Mouse (Mus musculus) kidney, postnatal 0 days (tissue): ENCODE measurements around the gene Mok. TPM values are rescaled to one million over a fixed set of nuclear protein-coding genes. Genes with fewer than 3 reads are reported as not detected.

Experiments
- ATAC-seq: fragments of 200-750 bp; cut with Nextera tagmentation; replicated peaks from 2 replicates; pipeline ENCODE4 v1.8.0; 2017; ENCODE audit warnings: low read depth, moderate number of reproducible peaks, moderate TSS enrichment, moderate library complexity; ENCODE audit not compliant: low FRiP score
- DNase-seq: peaks from one replicate; pipeline ENCODE4 v3.0.0-alpha.2; 2016; ENCODE audit warnings: low spot score
- H3K27ac ChIP-seq: fragments of 300-500 bp; sonication (generic); 2 replicates; pipeline ENCODE4 v1.5.1; 2014; ENCODE audit warnings: mild to moderate bottlenecking
- H3K27me3 ChIP-seq: fragments of 300-500 bp; sonication (generic); 2 replicates; pipeline ENCODE4 v1.6.1; 2014; ENCODE audit warnings: low read length, mixed read lengths; ENCODE audit not compliant: insufficient read depth
- H3K36me3 ChIP-seq: fragments of 300-500 bp; sonication (generic); 2 replicates; pipeline ENCODE4 v1.6.1; 2014; ENCODE audit warnings: low read length, mixed read lengths; ENCODE audit not compliant: insufficient read depth
- H3K4me1 ChIP-seq: fragments of 300-500 bp; sonication (generic); replicated peaks from 2 replicates; pipeline ENCODE4 v1.6.1; 2014; ENCODE audit warnings: antibody characterized with exemption, low read length, mixed read lengths; ENCODE audit not compliant: insufficient read depth
- H3K4me2 ChIP-seq: fragments of 300-500 bp; sonication (generic); 2 replicates; pipeline ENCODE4 v1.6.1; 2014; ENCODE audit warnings: mild to moderate bottlenecking, low read length, moderate library complexity, mixed read lengths
- H3K4me3 ChIP-seq: fragments of 300-500 bp; sonication (generic); replicated peaks from 2 replicates; pipeline ENCODE4 v1.5.1; 2014; ENCODE audit warnings: low read depth, low read length
- H3K9ac ChIP-seq: fragments of 300-500 bp; sonication (generic); 2 replicates; pipeline ENCODE4 v1.6.1; 2014; ENCODE audit warnings: low read depth, low read length
- H3K9me3 ChIP-seq: fragments of 300-500 bp; sonication (generic); replicated peaks from 2 replicates; pipeline ENCODE4 v1.6.1; 2016; ENCODE audit warnings: low read length, inconsistent platforms, mixed read lengths
- CTCF ChIP-seq: IDR thresholded peaks from 2 replicates; pipeline ENCODE4 v1.5.1; 2016; ENCODE audit warnings: antibody characterized with exemption, low read depth, mild to moderate bottlenecking, moderate library complexity
- WGBS: fragments of 180-500 bp; shearing (Covaris S2); extraction: QIAGEN DNeasy Blood & Tissue Kit; methylation state at CpG from one replicate; pipeline ENCODE4 v1.1.7; 2014; 5-methylcytosine and 5-hydroxymethylcytosine counted together
- polyA plus RNA-seq: library from polyadenylated mRNA; unstranded; fragments of >200 nt; fragmentation: Nextera tagmentation; extraction: Ambion mirVana; gene quantifications from 2 replicates; pipeline ENCODE4 v1.2.1, GENCODE M21; 2015

Mok gene
- polyA plus RNA-seq, 1 experiment from 2014 or later: 9.6 TPM

- Histone ChIP-seq H3K4me3 (peak overlapping the region; percentile 89), H3K27ac (peak overlapping the region; percentile 89), H3K36me3 (peaks cover 7% of the 10 kb centered on the region), H3K4me2 (peak overlapping the region; percentile 76), H3K4me1 (peaks cover 12% of the 10 kb centered on the region; the same call in 1 of the 2 replicates), H3K27me3 (no peaks in the 10 kb centered on the region), H3K9me3 (no peaks in the 10 kb centered on the region), H3K9ac (peak overlapping the region; percentile 93)
- ATAC-seq (no peak), DNase-seq (no peak)
- no peak for TF ChIP-seq CTCF
- WGBS: 11% methylated on average over 9 of the region's 9 CpGs
Observed at GRCm38 (mm10) chr12:110850929-110851256, 10.2 kb upstream of the Mok start.

GRCm38 (mm10) chr12:110850010-110850928 is 9.5 kb upstream of the Mok start, which contains the start of gene Zfp839:
Gene Zfp839 (plus strand): TSS chr12:110850253.
- Histone ChIP-seq H3K27ac (peak within 1 kb of the TSS; percentile 89), H3K4me2 (peak within 1 kb of the TSS; percentile 76), H3K27me3 (no peaks in the 10 kb centered on the region), H3K4me3 (peak within 1 kb of the TSS; percentile 89), H3K4me1 (peaks cover 13% of the 10 kb centered on the region; the same call in 1 of the 2 replicates), H3K9me3 (no peaks in the 10 kb centered on the region), H3K36me3 (peaks cover 2% of the 10 kb centered on the region; the same call in 1 of the 2 replicates), H3K9ac (peak within 1 kb of the TSS; percentile 93)
- ATAC-seq (peak; percentile 76), DNase-seq (peak; percentile 86)
- no peak; the same call in 1 of the 2 replicates for TF ChIP-seq CTCF
- WGBS: under 1% methylated on average over 78 of the region's 89 CpGs

- ATAC-seq: no peak
- TF ChIP-seq CTCF: no peak
- H3K9ac ChIP-seq: peak overlapping the region; percentile 60; the same call in 1 of the 2 replicates
Observed at GRCm38 (mm10) chr12:110846191-110846765, 5.5 kb upstream of the Mok start.

GRCm38 (mm10) chr12:110845131-110845880 is 4.6 kb upstream of the Mok start:
- H3K9ac ChIP-seq: peak overlapping the region; percentile 60
- H3K4me1 ChIP-seq: peaks cover 8% of the 10 kb centered on the region
- no peaks in the 10 kb centered on the region for H3K27me3 ChIP-seq
- ATAC-seq (peak; percentile 90), DNase-seq (peak; percentile 97)
- H3K27ac ChIP-seq: peak overlapping the region; percentile 84
- peak overlapping the region; percentile 72 for H3K4me2 ChIP-seq
- H3K4me3 ChIP-seq: peak overlapping the region; percentile 49
- under 1% methylated on average over 36 of the region's 36 CpGs for WGBS
- H3K9me3 ChIP-seq: no peaks in the 10 kb centered on the region
- no peak for TF ChIP-seq CTCF
- no peaks in the 10 kb centered on the region for H3K36me3 ChIP-seq

More at GRCm38 (mm10) chr12:110846191-110846765, 5.5 kb upstream of the Mok start:
- peak overlapping the region; percentile 49 for H3K4me3 ChIP-seq
- DNase-seq: no peak
- H3K4me2 ChIP-seq: peak overlapping the region; percentile 72
- H3K27ac ChIP-seq: peak overlapping the region; percentile 84; the same call in 1 of the 2 replicates
- H3K36me3 ChIP-seq: no peaks in the 10 kb centered on the region
- peaks cover 16% of the 10 kb centered on the region for H3K4me1 ChIP-seq
- WGBS: 65% methylated on average over 6 of the region's 6 CpGs
- no peaks in the 10 kb centered on the region for H3K9me3 ChIP-seq
- no peaks in the 10 kb centered on the region for H3K27me3 ChIP-seq

GRCm38 (mm10) chr12:110844227-110845130 is 3.7 kb upstream of the Mok start:
- Histone ChIP-seq H3K9me3 (no peaks in the 10 kb centered on the region), H3K4me1 (peaks cover 8% of the 10 kb centered on the region), H3K27me3 (no peaks in the 10 kb centered on the region), H3K4me3 (peak overlapping the region; percentile 49), H3K9ac (peak overlapping the region; percentile 50), H3K27ac (peak overlapping the region; percentile 84), H3K4me2 (peak overlapping the region; percentile 72), H3K36me3 (no peaks in the 10 kb centered on the region)
- under 1% methylated on average over 42 of the region's 42 CpGs for WGBS
- DNase-seq (peak; percentile 76), ATAC-seq (peak; percentile 17)
- TF ChIP-seq CTCF: peak; percentile 20
